Mouse (Mus musculus): ENCODE measurements around the gene Grin1. TPM values are rescaled to one million over a fixed set of nuclear protein-coding genes. Genes with fewer than 3 reads are reported as not detected.

The Grin1 gene
- polyA plus RNA-seq, 1 experiment from 2014 or later, result not detected

- Histone ChIP-seq H3K9ac (no peak overlapping the region), H3K36me3 (peaks cover 96% of the 10 kb centered on the region)
- WGBS, result 59% methylated on average over 13 of the region's 13 CpGs
Observed at GRCm38 (mm10) chr2:25278928-25279882, 39.8 kb downstream of the Grin1 start.

GRCm38 (mm10) chr2:25273010-25273409 is 46.0 kb downstream of the Grin1 start:
- Histone ChIP-seq H3K9me3 (replicated peaks) (no peaks in the 10 kb centered on the region), H3K4me1 (replicated peaks) (peaks cover 26% of the 10 kb centered on the region), H3K27ac (ENCODE audit: poor library complexity, severe bottlenecking) (no peak overlapping the region), H3K4me3 (peak overlapping the region; percentile 84), H3K4me2 (peak overlapping the region; percentile 93), H3K27me3 (replicated peaks) (no peaks in the 10 kb centered on the region), H3K9ac (peak overlapping the region; percentile 90), H3K36me3 (peaks cover 73% of the 10 kb centered on the region)
- WGBS, result 27% methylated on average over 16 of the region's 16 CpGs
- ATAC-seq (ENCODE audit: insufficient number of reproducible peaks, low FRiP score), result no peak

More at GRCm38 (mm10) chr2:25278928-25279882, 39.8 kb downstream of the Grin1 start:
- H3K4me3 ChIP-seq, result no peak overlapping the region
- H3K9me3 ChIP-seq (replicated peaks), result no peaks in the 10 kb centered on the region
- H3K27ac ChIP-seq (ENCODE audit: poor library complexity, severe bottlenecking), result no peak overlapping the region
- 0 out of 2 replicates have a peak, but pooled peaks cover 1% of the 10 kb centered on the region for H3K4me1 ChIP-seq (replicated peaks)
- no peaks in the 10 kb centered on the region for H3K27me3 ChIP-seq (replicated peaks)
- H3K4me2 ChIP-seq, result no peak overlapping the region
- ATAC-seq (ENCODE audit: insufficient number of reproducible peaks, low FRiP score), result no peak

GRCm38 (mm10) chr2:25272515-25272914 is 46.5 kb downstream of the Grin1 start:
- Histone ChIP-seq H3K36me3 (peaks cover 68% of the 10 kb centered on the region), H3K27me3 (replicated peaks) (no peaks in the 10 kb centered on the region), H3K9me3 (replicated peaks) (no peaks in the 10 kb centered on the region), H3K4me3 (peak overlapping the region; percentile 84), H3K27ac (ENCODE audit: poor library complexity, severe bottlenecking) (peak overlapping the region; percentile 24), H3K4me1 (replicated peaks) (peaks cover 29% of the 10 kb centered on the region), H3K4me2 (peak overlapping the region; percentile 93), H3K9ac (peak overlapping the region; percentile 90)
- under 1% methylated on average over 28 of the region's 29 CpGs for WGBS
- ATAC-seq (ENCODE audit: insufficient number of reproducible peaks, low FRiP score), result peak; percentile 43

GRCm38 (mm10) chr2:25271827-25272511 is 47.0 kb downstream of the Grin1 start, which contains the start of the genes Ssna1 and Anapc2:
Gene Ssna1 (minus strand): TSS chr2:25272438.
Gene Anapc2 (plus strand): TSS chr2:25272478.
- under 1% methylated on average over 55 of the region's 55 CpGs for WGBS
- H3K4me2 ChIP-seq, result peak within 1 kb of the TSS; percentile 93
- no peaks in the 10 kb centered on the region for H3K9me3 ChIP-seq (replicated peaks)
- H3K4me1 ChIP-seq (replicated peaks), result peaks cover 34% of the 10 kb centered on the region
- H3K4me3 ChIP-seq, result peak within 1 kb of the TSS; percentile 84
- H3K27ac ChIP-seq (ENCODE audit: poor library complexity, severe bottlenecking), result peak within 1 kb of the TSS; percentile 77
- no peaks in the 10 kb centered on the region for H3K27me3 ChIP-seq (replicated peaks)
- H3K9ac ChIP-seq, result peak within 1 kb of the TSS; percentile 90
- H3K36me3 ChIP-seq, result peaks cover 63% of the 10 kb centered on the region
- ATAC-seq (ENCODE audit: insufficient number of reproducible peaks, low FRiP score), result peak; percentile 98

- Histone ChIP-seq H3K9me3 (replicated peaks) (no peaks in the 10 kb centered on the region), H3K27me3 (replicated peaks) (peaks cover 18% of the 10 kb centered on the region), H3K27ac (ENCODE audit: poor library complexity, severe bottlenecking) (no peak overlapping the region), H3K4me3 (no peak overlapping the region), H3K4me2 (no peak overlapping the region), H3K4me1 (replicated peaks) (peaks cover 55% of the 10 kb centered on the region), H3K9ac (no peak overlapping the region), H3K36me3 (peaks cover 27% of the 10 kb centered on the region)
- WGBS, result 68% methylated on average over 4 of the region's 4 CpGs
- ATAC-seq (ENCODE audit: insufficient number of reproducible peaks, low FRiP score), result no peak
Observed at GRCm38 (mm10) chr2:25267746-25268309, 51.2 kb downstream of the Grin1 start.

- H3K36me3 ChIP-seq, result peaks cover 27% of the 10 kb centered on the region
- no peak overlapping the region for H3K4me3 ChIP-seq
- peaks cover 55% of the 10 kb centered on the region for H3K4me1 ChIP-seq (replicated peaks)
- H3K9me3 ChIP-seq (replicated peaks), result no peaks in the 10 kb centered on the region
- no peak overlapping the region for H3K27ac ChIP-seq (ENCODE audit: poor library complexity, severe bottlenecking)
- ATAC-seq (ENCODE audit: insufficient number of reproducible peaks, low FRiP score), result no peak
- H3K4me2 ChIP-seq, result no peak overlapping the region
- H3K27me3 ChIP-seq (replicated peaks), result peaks cover 18% of the 10 kb centered on the region
- H3K9ac ChIP-seq, result no peak overlapping the region
Observed at GRCm38 (mm10) chr2:25267241-25267640, 51.7 kb downstream of the Grin1 start.

GRCm38 (mm10) chr2:25266720-25267119 is 52.3 kb downstream of the Grin1 start:
- no peaks in the 10 kb centered on the region for H3K9me3 ChIP-seq (replicated peaks)
- no peak overlapping the region for H3K27ac ChIP-seq (ENCODE audit: poor library complexity, severe bottlenecking)
- WGBS, result 42% methylated on average over 2 of the region's 2 CpGs
- no peak overlapping the region for H3K9ac ChIP-seq
- H3K36me3 ChIP-seq, result peaks cover 27% of the 10 kb centered on the region
- H3K4me2 ChIP-seq, result peak overlapping the region; percentile 30; the same call in 1 of the 2 replicates
- H3K4me1 ChIP-seq (replicated peaks), result peaks cover 55% of the 10 kb centered on the region
- ATAC-seq (ENCODE audit: insufficient number of reproducible peaks, low FRiP score), result no peak
- H3K27me3 ChIP-seq (replicated peaks), result peaks cover 18% of the 10 kb centered on the region
- H3K4me3 ChIP-seq, result no peak overlapping the region

GRCm38 (mm10) chr2:25265897-25266656 is 52.9 kb downstream of the Grin1 start:
- H3K9me3 ChIP-seq (replicated peaks), result no peaks in the 10 kb centered on the region
- no peak overlapping the region for H3K4me3 ChIP-seq
- ATAC-seq (ENCODE audit: insufficient number of reproducible peaks, low FRiP score), result no peak
- 58% methylated on average over 6 of the region's 6 CpGs for WGBS
- no peak overlapping the region for H3K27ac ChIP-seq (ENCODE audit: poor library complexity, severe bottlenecking)
- peak overlapping the region; percentile 30; the same call in 1 of the 2 replicates for H3K4me2 ChIP-seq
- peaks cover 27% of the 10 kb centered on the region for H3K36me3 ChIP-seq
- H3K9ac ChIP-seq, result no peak overlapping the region
- peaks cover 18% of the 10 kb centered on the region for H3K27me3 ChIP-seq (replicated peaks)
- H3K4me1 ChIP-seq (replicated peaks), result peaks cover 49% of the 10 kb centered on the region

GRCm38 (mm10) chr2:25264851-25265250 is 54.1 kb downstream of the Grin1 start:
- peaks cover 43% of the 10 kb centered on the region for H3K4me1 ChIP-seq (replicated peaks)
- no peak for ATAC-seq (ENCODE audit: insufficient number of reproducible peaks, low FRiP score)
- peaks cover 16% of the 10 kb centered on the region for H3K36me3 ChIP-seq
- no peak overlapping the region for H3K27ac ChIP-seq (ENCODE audit: poor library complexity, severe bottlenecking)
- H3K4me3 ChIP-seq, result no peak overlapping the region
- no peaks in the 10 kb centered on the region for H3K9me3 ChIP-seq (replicated peaks)
- H3K4me2 ChIP-seq, result peak overlapping the region; percentile 93
- H3K9ac ChIP-seq, result no peak overlapping the region
- H3K27me3 ChIP-seq (replicated peaks), result peaks cover 18% of the 10 kb centered on the region
- 66% methylated on average over 3 of the region's 3 CpGs for WGBS

- 77% methylated on average over 5 of the region's 5 CpGs for WGBS
- Histone ChIP-seq H3K9me3 (replicated peaks) (no peaks in the 10 kb centered on the region), H3K4me2 (peak overlapping the region; percentile 93), H3K9ac (peak overlapping the region; percentile 17; the same call in 1 of the 2 replicates), H3K27ac (ENCODE audit: poor library complexity, severe bottlenecking) (no peak overlapping the region), H3K27me3 (replicated peaks) (peaks cover 18% of the 10 kb centered on the region), H3K4me3 (peak overlapping the region; percentile 77), H3K36me3 (peaks cover 10% of the 10 kb centered on the region), H3K4me1 (replicated peaks) (peaks cover 43% of the 10 kb centered on the region)
- no peak for ATAC-seq (ENCODE audit: insufficient number of reproducible peaks, low FRiP score)
Observed at GRCm38 (mm10) chr2:25264286-25264660, 54.7 kb downstream of the Grin1 start.

Data from heart, embryonic 12.5 days (tissue).